Mouse (Mus musculus): ENCODE measurements around the gene Cyp46a1. TPM values are rescaled to one million over a fixed set of nuclear protein-coding genes. Genes with fewer than 3 reads are reported as not detected.

The Cyp46a1 gene
- total RNA-seq, 1 experiment: 0.98 TPM

DNA sequence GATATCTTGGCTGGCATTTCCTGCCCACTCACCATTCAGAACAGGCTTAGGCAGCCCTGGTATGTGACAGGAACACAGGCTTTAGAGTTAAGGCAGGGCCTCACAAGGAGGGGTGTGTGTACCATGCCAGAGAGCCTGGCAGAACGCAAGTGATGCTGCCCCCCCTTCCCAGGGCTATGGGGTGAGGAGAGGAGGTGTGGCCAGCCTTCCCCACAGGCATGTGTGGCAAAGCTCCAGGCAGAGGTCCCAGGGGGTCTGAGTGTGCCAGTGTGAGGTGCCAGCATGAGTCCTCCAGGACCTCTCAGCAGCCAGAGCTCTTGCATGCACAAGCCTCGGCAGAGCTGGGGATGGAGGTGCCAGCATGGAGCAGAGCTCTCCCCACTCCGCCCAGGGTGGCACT lies 39.6 kb upstream of the Cyp46a1 start:
- Histone ChIP-seq H3K4me1 (ENCODE audit: control insufficient read depth in 2 of 2, insufficient read depth in 2 of 2, low read length in 2 of 2, poor library complexity in 1 of 2) (peaks cover 0 to 3% of the 10 kb centered on the region in 2 experiments; a peak in 1 of 4 replicates), H3K36me3 (ENCODE audit: control insufficient read depth, insufficient read depth, low read length, poor library complexity, severe bottlenecking) (no peaks in the 10 kb centered on the region), H3K9ac (ENCODE audit: insufficient read depth, low read depth, low read length, poor library complexity, severe bottlenecking) (no peak overlapping the region), H3K9me3 (ENCODE audit: control insufficient read depth, insufficient read depth, low read depth, low read length) (no peaks in the 10 kb centered on the region), H3K4me3 (ENCODE audit: insufficient read depth in 1 of 2, low read depth in 1 of 2, low read length in 2 of 2, poor library complexity in 1 of 2, severe bottlenecking in 1 of 2) (no peak overlapping the region), H3K27ac (ENCODE audit: insufficient read depth, low read depth, low read length, poor library complexity, severe bottlenecking) (no peak overlapping the region)
- in situ Hi-C loops (cut with MboI; ENCODE audit: low sequenced_read_pairs in 2 of 2, unreplicated experiment in 2 of 2): loop anchor here in 1 of 2 experiments (5.0 kb wide), 1 partner anchor 87 kb away; no protein-coding TSS in a partner anchor
- no peak for TF ChIP-seq CHD2 (IDR thresholded peaks at IDR 0.05; ENCODE audit: low read depth, low read length)
- TF ChIP-seq ZNF384 (IDR thresholded peaks at IDR 0.05; ENCODE audit: low read depth, low read length): no peak
- no peak for TF ChIP-seq HCFC1 (IDR thresholded peaks at IDR 0.05; ENCODE audit: borderline replicate concordance, insufficient read depth, low read length)
- TF ChIP-seq ZC3H11A (IDR thresholded peaks at IDR 0.05; ENCODE audit: borderline replicate concordance, low read depth, low read length): no peak
- TF ChIP-seq MAFK (IDR thresholded peaks at IDR 0.05; ENCODE audit: insufficient read depth, low read depth, low read length): no peak
- DNase-seq (ENCODE audit: low read depth, low spot score): no peak

- no peak for DNase-seq (ENCODE audit: low read depth, low spot score)
Observed at GRCm38 (mm10) chr12:108297033-108297432, 37.1 kb upstream of the Cyp46a1 start.

GRCm38 (mm10) chr12:108301006-108301405 lies 33.2 kb upstream of the Cyp46a1 start:
- TF ChIP-seq CHD2 (IDR thresholded peaks at IDR 0.05; ENCODE audit: low read depth, low read length) (no peak), MAFK (IDR thresholded peaks at IDR 0.05; ENCODE audit: insufficient read depth, low read depth, low read length) (no peak), ZC3H11A (IDR thresholded peaks at IDR 0.05; ENCODE audit: borderline replicate concordance, low read depth, low read length) (no peak), ZNF384 (IDR thresholded peaks at IDR 0.05; ENCODE audit: low read depth, low read length) (no peak), HCFC1 (IDR thresholded peaks at IDR 0.05; ENCODE audit: borderline replicate concordance, insufficient read depth, low read length) (no peak)
- Histone ChIP-seq H3K27ac (ENCODE audit: insufficient read depth, low read depth, low read length, poor library complexity, severe bottlenecking) (no peak overlapping the region), H3K9me3 (ENCODE audit: control insufficient read depth, insufficient read depth, low read depth, low read length) (no peaks in the 10 kb centered on the region), H3K4me1 (ENCODE audit: control insufficient read depth in 2 of 2, insufficient read depth in 2 of 2, low read length in 2 of 2, poor library complexity in 1 of 2) (peaks cover 0 to 9% of the 10 kb centered on the region in 2 experiments; a peak in 3 of 4 replicates), H3K9ac (ENCODE audit: insufficient read depth, low read depth, low read length, poor library complexity, severe bottlenecking) (no peak overlapping the region), H3K4me3 (ENCODE audit: insufficient read depth in 1 of 2, low read depth in 1 of 2, low read length in 2 of 2, poor library complexity in 1 of 2, severe bottlenecking in 1 of 2) (no peak overlapping the region), H3K36me3 (ENCODE audit: control insufficient read depth, insufficient read depth, low read length, poor library complexity, severe bottlenecking) (no peaks in the 10 kb centered on the region)
- DNase-seq (ENCODE audit: low read depth, low spot score): no peak
- in situ Hi-C loops (cut with MboI; ENCODE audit: low sequenced_read_pairs in 2 of 2, unreplicated experiment in 2 of 2): no loop called here

More at GRCm38 (mm10) chr12:108297033-108297432, 37.1 kb upstream of the Cyp46a1 start:
- Histone ChIP-seq H3K9me3 (ENCODE audit: control insufficient read depth, insufficient read depth, low read depth, low read length) (no peaks in the 10 kb centered on the region), H3K4me3 (ENCODE audit: insufficient read depth in 1 of 2, low read depth in 1 of 2, low read length in 2 of 2, poor library complexity in 1 of 2, severe bottlenecking in 1 of 2) (no peak overlapping the region), H3K4me1 (ENCODE audit: control insufficient read depth in 2 of 2, insufficient read depth in 2 of 2, low read length in 2 of 2, poor library complexity in 1 of 2) (peaks cover 0 to 6% of the 10 kb centered on the region in 2 experiments; a peak in 2 of 4 replicates), H3K36me3 (ENCODE audit: control insufficient read depth, insufficient read depth, low read length, poor library complexity, severe bottlenecking) (no peaks in the 10 kb centered on the region), H3K9ac (ENCODE audit: insufficient read depth, low read depth, low read length, poor library complexity, severe bottlenecking) (no peak overlapping the region), H3K27ac (ENCODE audit: insufficient read depth, low read depth, low read length, poor library complexity, severe bottlenecking) (no peak overlapping the region)
- TF ChIP-seq ZC3H11A (IDR thresholded peaks at IDR 0.05; ENCODE audit: borderline replicate concordance, low read depth, low read length) (peak; percentile 69; the same call in 1 of the 2 replicates), ZNF384 (IDR thresholded peaks at IDR 0.05; ENCODE audit: low read depth, low read length) (no peak)
- in situ Hi-C loops (cut with MboI; ENCODE audit: low sequenced_read_pairs in 2 of 2, unreplicated experiment in 2 of 2): loop anchor here in 1 of 2 experiments (5.0 kb wide), 1 partner anchor 90 kb away; no protein-coding TSS in a partner anchor

- Histone ChIP-seq H3K36me3 (ENCODE audit: control insufficient read depth, insufficient read depth, low read length, poor library complexity, severe bottlenecking) (no peaks in the 10 kb centered on the region), H3K9ac (ENCODE audit: insufficient read depth, low read depth, low read length, poor library complexity, severe bottlenecking) (no peak overlapping the region), H3K4me3 (ENCODE audit: insufficient read depth in 1 of 2, low read depth in 1 of 2, low read length in 2 of 2, poor library complexity in 1 of 2, severe bottlenecking in 1 of 2) (no peak overlapping the region), H3K9me3 (ENCODE audit: control insufficient read depth, insufficient read depth, low read depth, low read length) (no peaks in the 10 kb centered on the region), H3K4me1 (ENCODE audit: control insufficient read depth in 2 of 2, insufficient read depth in 2 of 2, low read length in 2 of 2, poor library complexity in 1 of 2) (peaks cover 0 to 11% of the 10 kb centered on the region in 2 experiments; a peak in 3 of 4 replicates), H3K27ac (ENCODE audit: insufficient read depth, low read depth, low read length, poor library complexity, severe bottlenecking) (no peak overlapping the region)
- in situ Hi-C loops (cut with MboI; ENCODE audit: low sequenced_read_pairs in 2 of 2, unreplicated experiment in 2 of 2): no loop called here
- TF ChIP-seq ZC3H11A (IDR thresholded peaks at IDR 0.05; ENCODE audit: borderline replicate concordance, low read depth, low read length) (no peak), MAFK (IDR thresholded peaks at IDR 0.05; ENCODE audit: insufficient read depth, low read depth, low read length) (no peak), HCFC1 (IDR thresholded peaks at IDR 0.05; ENCODE audit: borderline replicate concordance, insufficient read depth, low read length) (no peak), ZNF384 (IDR thresholded peaks at IDR 0.05; ENCODE audit: low read depth, low read length) (no peak), CHD2 (IDR thresholded peaks at IDR 0.05; ENCODE audit: low read depth, low read length) (no peak)
- no peak for DNase-seq (ENCODE audit: low read depth, low spot score)
Observed at GRCm38 (mm10) chr12:108303778-108304365, 30.3 kb upstream of the Cyp46a1 start.

Measured in ES-E14 (cell line).